Comparison of ENCODE assay signal across 15 mouse cellular contexts in genomic region chr2:25363478-25364178, GRCm38 (mm10). TPM values are rescaled to one million over a fixed set of nuclear protein-coding genes. Genes with fewer than 3 reads are reported as not detected.
DNase-seq lines count a peak whose midpoint lies in the region; ATAC-seq and TF ChIP-seq lines count a peak whose summit lies in the region.
"Had no signal": no experiment of that assay in that cellular context is flagged by ENCODE, and none has a peak within 500 bp of the region (broad histone marks: within the 10 kb centered on the region; RNA-seq: fewer than 3 reads in every experiment).

No protein-coding gene starts in this region.

- peak overlapping the region; percentile 90 for H3K9ac ChIP-seq in intestine, embryonic 16.5 days (ENCODE audit: low read depth, low read length)
- no peak overlapping the region for H3K9ac ChIP-seq in heart, adult 2 months (ENCODE audit: low read depth, low read length)
- H3K9ac ChIP-seq: liver, embryonic 12.5 days had no signal

- no peaks in the 10 kb centered on the region for H3K79me2 ChIP-seq in heart, adult 2 months (replicated peaks; ENCODE audit: control insufficient read depth, insufficient read depth, low read length)

- H3K9me3 ChIP-seq in heart, embryonic 10.5 days, result no peaks in the 10 kb centered on the region
- no peaks in the 10 kb centered on the region for H3K9me3 ChIP-seq in E14TG2a.4 (ENCODE audit: low read length)
- no peaks in the 10 kb centered on the region for H3K9me3 ChIP-seq in intestine, embryonic 16.5 days (ENCODE audit: control insufficient read depth, low read length)
- H3K9me3 ChIP-seq: liver, embryonic 12.5 days had no signal

- peaks cover 12% of the 10 kb centered on the region; the same call in 1 of the 2 replicates for H3K4me1 ChIP-seq in heart, embryonic 10.5 days
- peaks cover 34% of the 10 kb centered on the region for H3K4me1 ChIP-seq in E14TG2a.4 (replicated peaks; ENCODE audit: low read depth, low read length)
- H3K4me1 ChIP-seq in intestine, embryonic 16.5 days (ENCODE audit: control insufficient read depth, insufficient read depth, low read length), result peaks cover 8% of the 10 kb centered on the region; the same call in 1 of the 2 replicates
- peaks cover 1% of the 10 kb centered on the region; the same call in 1 of the 2 replicates for H3K4me1 ChIP-seq in heart, adult 2 months (ENCODE audit: control insufficient read depth, insufficient read depth, low read length)

- peak; percentile 70 for ATAC-seq in intestine, embryonic 16.5 days
- ATAC-seq: liver, embryonic 12.5 days had no signal

- no peak overlapping the region for H3K4me3 ChIP-seq in heart, embryonic 10.5 days
- H3K4me3 ChIP-seq in E14TG2a.4 (replicated peaks; ENCODE audit: low read length), result peak overlapping the region; percentile 95; the same call in 1 of the 2 replicates
- H3K4me3 ChIP-seq in intestine, embryonic 16.5 days (ENCODE audit: low read length), result peak overlapping the region; percentile 78
- H3K4me3 ChIP-seq in heart, adult 2 months, result no peak overlapping the region

- peak overlapping the region; percentile 96 for H3K4me2 ChIP-seq in intestine, embryonic 16.5 days (ENCODE audit: low read depth, low read length)

- peak; percentile 92 for DNase-seq in heart, adult 11 months
- no peak for DNase-seq in heart, embryonic 10.5 days (ENCODE audit: low spot score)
- peak; percentile 67 for DNase-seq in lung, postnatal 36 days
- no peak for DNase-seq in right cerebral cortex, adult 2 months (ENCODE audit: low spot score in 2 of 2)
- DNase-seq in heart, postnatal 14 days, result no peak
- DNase-seq in heart, adult 2 months, result no peak
- DNase-seq: adrenal gland, postnatal 25 days; cerebellum, adult 9-10 months; gastrocnemius, postnatal 36 days had no signal

- WGBS in heart, embryonic 10.5 days, result 53% methylated on average over 13 of the region's 13 CpGs
- 42% methylated on average over 13 of the region's 13 CpGs for WGBS in intestine, embryonic 16.5 days
- 71% methylated on average over 13 of the region's 13 CpGs for WGBS in heart, adult 2 months

- TF ChIP-seq POLR2A in heart, adult 2 months (IDR thresholded peaks at IDR 0.05; ENCODE audit: insufficient read depth, low read depth, low read length), result no peak

- TF ChIP-seq CTCF in E14TG2a.4 (conservative IDR thresholded peaks at IDR 0.05; ENCODE audit: low read length), result no peak
- no peak for TF ChIP-seq CTCF in heart, adult 2 months (IDR thresholded peaks at IDR 0.05)

- no peak overlapping the region for H3K27ac ChIP-seq in heart, embryonic 10.5 days
- peak overlapping the region; percentile 53 for H3K27ac ChIP-seq in intestine, embryonic 16.5 days (ENCODE audit: low read length)
- H3K27ac ChIP-seq in heart, adult 2 months, result no peak overlapping the region
- H3K27ac ChIP-seq: liver, embryonic 12.5 days had no signal

- intact Hi-C loops in heart, postnatal 14 days (cut with DNase I), result no loop called here
- intact Hi-C loops in heart, adult 2 months (cut with DNase I), result no loop called here

- no peak for TF ChIP-seq EP300 in heart, adult 2 months (IDR thresholded peaks at IDR 0.05; ENCODE audit: insufficient read depth, low read depth, low read length)

- H3K36me3 ChIP-seq in heart, embryonic 10.5 days, result no peaks in the 10 kb centered on the region; the same call in 1 of the 2 replicates
- H3K36me3 ChIP-seq in E14TG2a.4 (ENCODE audit: insufficient read depth, low read length), result peaks cover 54% of the 10 kb centered on the region
- H3K36me3 ChIP-seq in intestine, embryonic 16.5 days (ENCODE audit: control insufficient read depth, insufficient read depth, low read length), result 0 out of 2 replicates have a peak, but pooled peaks cover 6% of the 10 kb centered on the region
- H3K36me3 ChIP-seq in heart, adult 2 months (ENCODE audit: control insufficient read depth, insufficient read depth, low read length), result no peaks in the 10 kb centered on the region

- peaks cover 54% of the 10 kb centered on the region for H3K27me3 ChIP-seq in heart, embryonic 10.5 days (ENCODE audit: insufficient read depth, poor library complexity, severe bottlenecking)
- peaks cover 19% of the 10 kb centered on the region for H3K27me3 ChIP-seq in E14TG2a.4 (ENCODE audit: insufficient read depth, low read length)
- no peaks in the 10 kb centered on the region for H3K27me3 ChIP-seq in intestine, embryonic 16.5 days (replicated peaks; ENCODE audit: control insufficient read depth, insufficient read depth, low read length)
- no peaks in the 10 kb centered on the region for H3K27me3 ChIP-seq in heart, adult 2 months (ENCODE audit: control insufficient read depth, insufficient read depth, low read length)

RNA-seq across cellular contexts. Expression of gene Uap1l1, which starts 1.9 kb away (rescaled TPM):
- 9.5 and 12.7 TPM in 2 replicates for polyA plus RNA-seq in heart, embryonic 10.5 days (2016; fragmentation: Nextera tagmentation; extraction: Ambion mirVana)
- polyA plus RNA-seq in intestine, embryonic 16.5 days (2015; fragmentation: Nextera tagmentation; extraction: Ambion mirVana), result 196 and 259 TPM in 2 replicates
- total RNA-seq in heart, postnatal 14 days (2021), result 1 to 10 TPM; 4.5 to 6.0 TPM
- total RNA-seq in heart, adult 2 months (2021), result 1 to 10 TPM; 7.2 to 7.9 TPM
- 7.6 and 8.3 TPM in 2 replicates for polyA plus RNA-seq in heart, adult 2 months (2012; rRNA removed)

RNA-seq across cellular contexts. Expression of gene Dpp7, which starts 7.5 kb away (rescaled TPM):
- polyA plus RNA-seq in heart, embryonic 10.5 days (2016; fragmentation: Nextera tagmentation; extraction: Ambion mirVana), result 12.9 and 19.1 TPM in 2 replicates
- polyA plus RNA-seq in intestine, embryonic 16.5 days (2015; fragmentation: Nextera tagmentation; extraction: Ambion mirVana), result 74.4 and 104 TPM in 2 replicates
- 1 to 10 TPM; 2.7 to 3.9 TPM for total RNA-seq in heart, postnatal 14 days (2021)
- 1 to 10 TPM; 4.8 to 5.4 TPM for total RNA-seq in heart, adult 2 months (2021)
- polyA plus RNA-seq in heart, adult 2 months (2012; rRNA removed), result 11.4 and 11.8 TPM in 2 replicates

RNA-seq across cellular contexts. Expression of gene Sapcd2, which starts 8.5 kb away (rescaled TPM):
- polyA plus RNA-seq in heart, embryonic 10.5 days (2016; fragmentation: Nextera tagmentation; extraction: Ambion mirVana), result 26.8 and 31.8 TPM in 2 replicates
- 56.7 and 66.4 TPM in 2 replicates for polyA plus RNA-seq in intestine, embryonic 16.5 days (2015; fragmentation: Nextera tagmentation; extraction: Ambion mirVana)
- 1 to 10 TPM in 1 of 2 experiments, under 1 TPM in 1; 0.88 to 1.5 TPM for total RNA-seq in heart, postnatal 14 days (2021)
- total RNA-seq in heart, adult 2 months (2021), result not detected
- 0.20 and 0.26 TPM in 2 replicates for polyA plus RNA-seq in heart, adult 2 months (2012; rRNA removed)

RNA-seq across cellular contexts. Expression of gene Man1b1, which starts 31.5 kb away (rescaled TPM):
- 31.7 and 52.3 TPM in 2 replicates for polyA plus RNA-seq in heart, embryonic 10.5 days (2016; fragmentation: Nextera tagmentation; extraction: Ambion mirVana)
- 36.7 and 43.2 TPM in 2 replicates for polyA plus RNA-seq in intestine, embryonic 16.5 days (2015; fragmentation: Nextera tagmentation; extraction: Ambion mirVana)
- total RNA-seq in heart, postnatal 14 days (2021), result 10 to 100 TPM; 22.1 to 22.2 TPM
- 10 to 100 TPM; 21.6 to 22.5 TPM for total RNA-seq in heart, adult 2 months (2021)
- 8.2 and 9.9 TPM in 2 replicates for polyA plus RNA-seq in heart, adult 2 months (2012; rRNA removed)

RNA-seq across cellular contexts. Expression of gene Entpd2, which starts 32.0 kb away (rescaled TPM):
- not detected in 2 replicates for polyA plus RNA-seq in heart, embryonic 10.5 days (2016; fragmentation: Nextera tagmentation; extraction: Ambion mirVana)
- polyA plus RNA-seq in intestine, embryonic 16.5 days (2015; fragmentation: Nextera tagmentation; extraction: Ambion mirVana), result 23.7 and 27.4 TPM in 2 replicates
- total RNA-seq in heart, postnatal 14 days (2021), result 10 to 100 TPM; 16.1 to 17.0 TPM
- 10 to 100 TPM; 11.1 to 13.5 TPM for total RNA-seq in heart, adult 2 months (2021)
- polyA plus RNA-seq in heart, adult 2 months (2012; rRNA removed), result 36.3 and 37.1 TPM in 2 replicates
- total RNA-seq: CH12.LX; hematopoietic stem cell, adult 5-6 weeks; monocyte, adult 5-6 weeks had no signal

Comparison
In these comparisons a context has a peak if more than half of its experiments do, and no peak if none do; other contexts are left out.
1. DNase-seq: peak in heart, adult 11 months (single experiment) and lung, postnatal 36 days (single experiment); none in heart, embryonic 10.5 days (single experiment), right cerebral cortex, adult 2 months (0 of 2), heart, postnatal 14 days (0 of 2) and heart, adult 2 months (0 of 2).
2. RNA of gene Sapcd2, which starts 8.5 kb away (polyA plus RNA-seq): 56.7 to 66.4 TPM in intestine, embryonic 16.5 days and 26.8 to 31.8 TPM in heart, embryonic 10.5 days; 0.20 to 0.26 TPM in heart, adult 2 months; every median in the first group is over 10 times any median in the second.
3. H3K4me3 ChIP-seq: peak in E14TG2a.4 (single experiment) and intestine, embryonic 16.5 days (single experiment); none in heart, embryonic 10.5 days (single experiment) and heart, adult 2 months (single experiment).
4. RNA of gene Uap1l1, which starts 1.9 kb away (polyA plus RNA-seq): 196 to 259 TPM in intestine, embryonic 16.5 days; 9.5 to 12.7 TPM in heart, embryonic 10.5 days and 7.6 to 8.3 TPM in heart, adult 2 months; every median in the first group is over 10 times any median in the second.